Mouse (Mus musculus) ES-E14 (cell line): ENCODE results near the gene Krt222. TPM values are rescaled to one million over a fixed set of nuclear protein-coding genes. Genes with fewer than 3 reads are reported as not detected.

Experiments used
- DNase-seq: peaks from one replicate; pipeline ENCODE4 v3.0.0-alpha.2; 2013; ENCODE audit warnings: low read depth, low spot score
- H3K27ac ChIP-seq: 2 replicates; pipeline ENCODE4 v1.5.1; 2012; ENCODE audit warnings: low read depth, mild to moderate bottlenecking, low read length, moderate library complexity, mixed read lengths; ENCODE audit not compliant: poor library complexity, insufficient read depth, severe bottlenecking
- H3K36me3 ChIP-seq: 2 replicates; pipeline ENCODE4 v1.6.1; 2012; ENCODE audit warnings: mild to moderate bottlenecking, low read length, moderate library complexity, mixed read lengths; ENCODE audit not compliant: control insufficient read depth, poor library complexity, insufficient read depth, severe bottlenecking
- H3K4me1 ChIP-seq, 2 experiments: fragments of 150-350 bp in 1 of 2; sonication (generic) in 1 of 2; 2 replicates each; pipeline ENCODE4 v1.6.1; 2012; ENCODE audit warnings: low read length in 2 of 2, mild to moderate bottlenecking in 1 of 2, mixed read lengths in 1 of 2; ENCODE audit not compliant: control insufficient read depth in 2 of 2, insufficient read depth in 2 of 2, poor library complexity in 1 of 2
- H3K4me3 ChIP-seq, 2 experiments: fragments of 150-350 bp in 1 of 2; sonication (generic) in 1 of 2; 2 replicates each; pipeline ENCODE4 v1.5.1; 2012; ENCODE audit warnings: low read length in 2 of 2, low read depth in 1 of 2, mild to moderate bottlenecking in 1 of 2, mixed read lengths in 1 of 2; ENCODE audit not compliant: insufficient read depth in 1 of 2, poor library complexity in 1 of 2, severe bottlenecking in 1 of 2
- H3K9ac ChIP-seq: 2 replicates; pipeline ENCODE4 v1.6.1; 2012; ENCODE audit warnings: low read depth, mild to moderate bottlenecking, low read length, mixed read lengths; ENCODE audit not compliant: poor library complexity, insufficient read depth, severe bottlenecking
- H3K9me3 ChIP-seq: fragments of 150-350 bp; sonication (generic); 2 replicates; pipeline ENCODE4 v1.6.1; 2012; ENCODE audit warnings: low read depth, mild to moderate bottlenecking, low read length; ENCODE audit not compliant: control insufficient read depth, insufficient read depth
- CHD2 ChIP-seq: IDR thresholded peaks from 2 replicates; pipeline ENCODE4 v1.6.1; 2014; ENCODE audit warnings: mild to moderate bottlenecking, low read depth, low read length, inconsistent platforms
- HCFC1 ChIP-seq: IDR thresholded peaks from 2 replicates; pipeline ENCODE4 v1.6.1; 2012; ENCODE audit warnings: low read length, inconsistent platforms, borderline replicate concordance; ENCODE audit not compliant: insufficient read depth
- MAFK ChIP-seq: IDR thresholded peaks from 2 replicates; pipeline ENCODE4 v1.6.1; 2014; ENCODE audit warnings: mild to moderate bottlenecking, low read depth, low read length, inconsistent platforms; ENCODE audit not compliant: insufficient read depth
- ZC3H11A ChIP-seq: IDR thresholded peaks from 2 replicates; pipeline ENCODE4 v1.6.1; 2012; ENCODE audit warnings: low read depth, mild to moderate bottlenecking, inconsistent platforms, low read length, borderline replicate concordance
- ZNF384 ChIP-seq: IDR thresholded peaks from 2 replicates; pipeline ENCODE4 v1.6.1; 2012; ENCODE audit warnings: low read depth, low read length, inconsistent platforms
- in situ Hi-C, 2 experiments: fragments of 600-800 bp; cut with MboI; formaldehyde crosslinking; loops; one replicate each; pipeline ENCODE4 v1.15.1; 2025; ENCODE audit warnings: low sequenced_read_pairs in 2 of 2, inconsistent platforms in 1 of 2; ENCODE audit not compliant: unreplicated experiment in 2 of 2
- total RNA-seq: library from RNA; depleted of rRNA; stranded (reverse); fragments of 300-350 nt; gene quantifications from 2 replicates; pipeline ENCODE4 v1.2.3, GENCODE M21; 2012

Krt222 gene
- total RNA-seq, 1 experiment = 0.22 TPM

GRCm38 (mm10) chr11:99212693-99213092 is 31.2 kb downstream of the Krt222 start:
- H3K4me1 ChIP-seq = no peaks in the 10 kb centered on the region
- H3K4me3 ChIP-seq = no peak overlapping the region
- peaks cover 41% of the 10 kb centered on the region for H3K36me3 ChIP-seq

GRCm38 (mm10) chr11:99211964-99212363 is 31.9 kb downstream of the Krt222 start:
- Histone ChIP-seq H3K27ac (no peak overlapping the region), H3K4me1 (no peaks in the 10 kb centered on the region), H3K36me3 (peaks cover 35% of the 10 kb centered on the region), H3K9me3 (no peaks in the 10 kb centered on the region), H3K9ac (no peak overlapping the region), H3K4me3 (no peak overlapping the region)
- DNase-seq = no peak
- in situ Hi-C loops = no loop called here
- no peak for TF ChIP-seq HCFC1
- no peak for TF ChIP-seq ZNF384
- TF ChIP-seq ZC3H11A = no peak
- no peak for TF ChIP-seq CHD2
- no peak for TF ChIP-seq MAFK

More at GRCm38 (mm10) chr11:99212693-99213092, 31.2 kb downstream of the Krt222 start:
- Histone ChIP-seq H3K9ac (no peak overlapping the region), H3K27ac (no peak overlapping the region), H3K9me3 (no peaks in the 10 kb centered on the region)
- TF ChIP-seq CHD2 = no peak
- TF ChIP-seq ZNF384 = no peak
- DNase-seq = no peak
- in situ Hi-C loops = no loop called here

DNA sequence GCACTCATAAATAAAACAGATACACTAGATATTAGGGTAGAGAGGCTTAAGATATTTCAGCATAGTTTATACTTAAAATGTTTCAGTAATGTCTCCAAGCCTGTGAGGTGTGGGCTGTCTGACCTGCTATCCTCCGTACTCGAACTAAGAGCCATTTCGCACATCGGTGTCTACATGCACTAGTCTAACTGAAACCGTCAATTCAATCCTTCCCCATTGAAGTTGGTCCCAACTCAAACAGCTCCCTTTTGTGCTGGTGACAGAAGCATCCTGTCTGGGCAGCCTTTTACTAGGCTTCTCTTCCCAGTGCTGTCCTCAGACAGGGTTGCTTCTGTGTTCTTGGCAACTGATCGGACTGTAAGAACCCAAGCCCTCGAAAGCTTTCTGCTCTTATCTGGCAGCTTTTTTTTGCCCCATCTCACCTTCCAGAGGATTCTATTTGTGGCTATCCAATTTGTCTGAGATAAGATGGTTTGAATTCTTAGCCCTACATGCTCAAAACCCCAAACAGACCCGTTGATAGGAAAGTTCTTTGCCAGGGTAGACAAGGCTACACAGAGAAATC is 35.7 kb downstream of the Krt222 start:
- Histone ChIP-seq H3K4me1 (no peaks in the 10 kb centered on the region), H3K36me3 (peaks cover 13% of the 10 kb centered on the region), H3K9ac (no peak overlapping the region), H3K9me3 (no peaks in the 10 kb centered on the region), H3K4me3 (no peak overlapping the region), H3K27ac (no peak overlapping the region)
- no peak for TF ChIP-seq ZNF384
- in situ Hi-C loops = no loop called here
- DNase-seq = no peak

DNA sequence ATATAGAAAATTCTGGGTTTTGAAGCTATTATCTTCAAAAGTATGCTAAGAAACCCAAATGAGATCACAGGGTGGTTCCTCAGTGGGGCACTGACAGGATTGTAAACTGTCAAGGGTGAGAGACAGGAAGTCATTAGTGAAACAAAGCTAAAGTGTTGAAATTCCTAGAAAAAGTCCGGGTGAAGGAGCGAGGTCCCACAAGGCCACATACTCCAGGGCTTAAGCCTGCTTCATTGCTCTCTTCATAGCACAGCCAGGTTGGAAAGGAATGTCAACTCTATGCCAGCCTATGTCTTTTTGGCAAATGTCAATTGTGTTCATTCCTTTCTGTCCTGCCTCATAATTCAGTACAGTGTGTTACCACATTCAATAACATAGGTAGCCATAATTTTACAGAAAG is 36.4 kb downstream of the Krt222 start:
- no peaks in the 10 kb centered on the region for H3K4me1 ChIP-seq
- no peaks in the 10 kb centered on the region for H3K9me3 ChIP-seq
- H3K9ac ChIP-seq = no peak overlapping the region
- in situ Hi-C loops = no loop called here
- H3K36me3 ChIP-seq = peaks cover 7% of the 10 kb centered on the region
- H3K4me3 ChIP-seq = no peak overlapping the region
- DNase-seq = no peak
- H3K27ac ChIP-seq = no peak overlapping the region
- TF ChIP-seq ZNF384 = no peak
- TF ChIP-seq ZC3H11A = no peak
- TF ChIP-seq CHD2 = no peak
- TF ChIP-seq MAFK = no peak
- no peak for TF ChIP-seq HCFC1

- in situ Hi-C loops = no loop called here
- TF ChIP-seq ZC3H11A = no peak
- no peak for TF ChIP-seq MAFK
- no peak for TF ChIP-seq HCFC1
- TF ChIP-seq ZNF384 = no peak
- no peak for TF ChIP-seq CHD2
- H3K4me1 ChIP-seq = no peaks in the 10 kb centered on the region
- H3K9me3 ChIP-seq = no peaks in the 10 kb centered on the region
- no peak overlapping the region for H3K4me3 ChIP-seq
- H3K9ac ChIP-seq = no peak overlapping the region
- H3K36me3 ChIP-seq = peaks cover 7% of the 10 kb centered on the region
- peak; percentile 39 for DNase-seq
- no peak overlapping the region for H3K27ac ChIP-seq
These were observed 36.9 kb downstream of the Krt222 start for GRCm38 (mm10) chr11:99206954-99207353.
